Mouse (Mus musculus) brain, embryonic 14.5 days (tissue): ENCODE data around the gene Pgpep1l.

Source experiments
- CTCF ChIP-seq: fragments of 200-500 bp; IDR thresholded peaks from 2 replicates; pipeline ENCODE4 v1.5.1; 2012; ENCODE audit warnings: inconsistent platforms, mild to moderate bottlenecking, moderate library complexity, borderline replicate concordance; ENCODE audit not compliant: insufficient read depth, insufficient read length; ENCODE audit errors: extremely low read depth
- POLR2A ChIP-seq: fragments of 200-500 bp; IDR thresholded peaks from 2 replicates; pipeline ENCODE4 v1.6.1; 2012; ENCODE audit warnings: mild to moderate bottlenecking, inconsistent platforms, borderline replicate concordance; ENCODE audit not compliant: poor library complexity, insufficient read depth, insufficient read length, severe bottlenecking; ENCODE audit errors: extremely low read depth

GRCm38 (mm10) chr7:68266691-68267090 lies 2.7 kb upstream of the Pgpep1l start:
- no peak for TF ChIP-seq POLR2A
- TF ChIP-seq CTCF, result no peak
